In genomic region chr14:47489310-47490097, GRCm38 (mm10) we compare ENCODE assay signal across 9 mouse cellular contexts. TPM values are rescaled to one million over a fixed set of nuclear protein-coding genes. Genes with fewer than 3 reads are reported as not detected.
DNase-seq lines count a peak whose midpoint lies in the region; ATAC-seq and TF ChIP-seq lines count a peak whose summit lies in the region.
"Had no signal": no experiment of that assay in that cellular context is flagged by ENCODE, and none has a peak within 500 bp of the region (broad histone marks: within the 10 kb centered on the region; RNA-seq: fewer than 3 reads in every experiment).

No protein-coding gene starts in this region.

- TF ChIP-seq CTCF in lung, embryonic 14.5 days (IDR thresholded peaks at IDR 0.05; ENCODE audit: low read depth), result no peak

- no peak for DNase-seq in forebrain, embryonic 10.5 days (ENCODE audit: extremely low spot score, low spot score)
- DNase-seq in lung, embryonic 14.5 days, result peak; percentile 7
- DNase-seq in lung, postnatal 10 days, result no peak
- peak; percentile 11 to 22 for DNase-seq in kidney, postnatal 4 days
- no peak for DNase-seq in heart, adult 18-20 months
- DNase-seq in heart, postnatal 25 days (ENCODE audit: low spot score), result no peak
- DNase-seq: cerebellum, postnatal 36 days had no signal

- WGBS in forebrain, embryonic 13.5 days, result 5% methylated on average over 10 of the region's 10 CpGs
- WGBS in forebrain, embryonic 10.5 days, result 46% methylated on average over 10 of the region's 10 CpGs
- 11% methylated on average over 10 of the region's 10 CpGs for WGBS in lung, embryonic 14.5 days
- WGBS in stomach, embryonic 16.5 days, result 23% methylated on average over 10 of the region's 10 CpGs

- no peaks in the 10 kb centered on the region for H3K36me3 ChIP-seq in forebrain, embryonic 13.5 days (ENCODE audit: poor library complexity, severe bottlenecking)
- peaks cover 13% of the 10 kb centered on the region for H3K36me3 ChIP-seq in forebrain, embryonic 10.5 days (replicated peaks)
- no peaks in the 10 kb centered on the region for H3K36me3 ChIP-seq in lung, embryonic 14.5 days (ENCODE audit: insufficient read depth)
- no peaks in the 10 kb centered on the region for H3K36me3 ChIP-seq in stomach, embryonic 16.5 days (ENCODE audit: control insufficient read depth, insufficient read depth, low read length)

- no peaks in the 10 kb centered on the region for H3K9me3 ChIP-seq in forebrain, embryonic 13.5 days (replicated peaks)
- H3K9me3 ChIP-seq in forebrain, embryonic 10.5 days, result no peaks in the 10 kb centered on the region
- H3K9me3 ChIP-seq in lung, embryonic 14.5 days (ENCODE audit: low read depth, low read length), result no peaks in the 10 kb centered on the region
- no peaks in the 10 kb centered on the region for H3K9me3 ChIP-seq in stomach, embryonic 16.5 days (replicated peaks; ENCODE audit: control insufficient read depth, low read length)

- H3K27me3 ChIP-seq in forebrain, embryonic 13.5 days, result no peaks in the 10 kb centered on the region
- H3K27me3 ChIP-seq in forebrain, embryonic 10.5 days (ENCODE audit: poor library complexity, severe bottlenecking), result no peaks in the 10 kb centered on the region
- H3K27me3 ChIP-seq in lung, embryonic 14.5 days (ENCODE audit: insufficient read depth, low read length), result no peaks in the 10 kb centered on the region
- H3K27me3 ChIP-seq in stomach, embryonic 16.5 days (ENCODE audit: control insufficient read depth, insufficient read depth, low read length), result no peaks in the 10 kb centered on the region

- H3K4me2 ChIP-seq in forebrain, embryonic 13.5 days, result peak overlapping the region; percentile 35
- no peak overlapping the region for H3K4me2 ChIP-seq in lung, embryonic 14.5 days
- H3K4me2 ChIP-seq in stomach, embryonic 16.5 days (ENCODE audit: low read depth, low read length), result peak overlapping the region; percentile 34

- intact Hi-C loops in heart, postnatal 25 days (cut with DNase I), result no loop called here

- H3K9ac ChIP-seq in forebrain, embryonic 13.5 days, result no peak overlapping the region
- no peak overlapping the region for H3K9ac ChIP-seq in lung, embryonic 14.5 days
- no peak overlapping the region; the same call in 1 of the 2 replicates for H3K9ac ChIP-seq in stomach, embryonic 16.5 days (ENCODE audit: low read length)

- ATAC-seq in forebrain, embryonic 13.5 days, result 0 out of 2 replicates have a peak, but pooled peaks have one; percentile 45
- ATAC-seq in lung, embryonic 14.5 days (ENCODE audit: insufficient read depth), result no peak
- peak; percentile 25; the same call in 1 of the 2 replicates for ATAC-seq in stomach, embryonic 16.5 days (ENCODE audit: insufficient read depth, low FRiP score)

- H3K4me1 ChIP-seq in forebrain, embryonic 13.5 days, result peaks cover 16% of the 10 kb centered on the region
- H3K4me1 ChIP-seq in forebrain, embryonic 10.5 days, result peaks cover 29% of the 10 kb centered on the region
- no peaks in the 10 kb centered on the region; the same call in 1 of the 2 replicates for H3K4me1 ChIP-seq in lung, embryonic 14.5 days (ENCODE audit: insufficient read depth)
- H3K4me1 ChIP-seq in stomach, embryonic 16.5 days (ENCODE audit: control insufficient read depth, insufficient read depth, low read length), result peaks cover 7% of the 10 kb centered on the region

- H3K27ac ChIP-seq in forebrain, embryonic 13.5 days, result no peak overlapping the region
- H3K27ac ChIP-seq in forebrain, embryonic 10.5 days, result no peak overlapping the region
- H3K27ac ChIP-seq in lung, embryonic 14.5 days (ENCODE audit: low read depth), result peak overlapping the region; percentile 20; the same call in 1 of the 2 replicates
- H3K27ac ChIP-seq in stomach, embryonic 16.5 days (ENCODE audit: low read length), result peak overlapping the region; percentile 78

- H3K4me3 ChIP-seq in forebrain, embryonic 13.5 days, result no peak overlapping the region
- H3K4me3 ChIP-seq in forebrain, embryonic 10.5 days, result no peak overlapping the region
- no peak overlapping the region for H3K4me3 ChIP-seq in lung, embryonic 14.5 days (ENCODE audit: low read depth, low read length)
- no peak overlapping the region for H3K4me3 ChIP-seq in stomach, embryonic 16.5 days (replicated peaks; ENCODE audit: low read length)

RNA-seq across cellular contexts. Expression of gene Fbxo34, which starts 39.3 kb away (rescaled TPM):
- polyA plus RNA-seq in forebrain, embryonic 13.5 days (2015; fragmentation: Nextera tagmentation; extraction: Ambion mirVana), result 20.4 and 23.5 TPM in 2 replicates
- 26.5 and 28.4 TPM in 2 replicates for polyA plus RNA-seq in forebrain, embryonic 10.5 days (2016; fragmentation: Nextera tagmentation; extraction: Ambion mirVana)
- 19.5 and 23.5 TPM in 2 replicates for polyA plus RNA-seq in lung, embryonic 14.5 days (2014; fragmentation: Nextera tagmentation; extraction: Ambion mirVana)
- polyA plus RNA-seq in stomach, embryonic 16.5 days (2015; fragmentation: Nextera tagmentation; extraction: Ambion mirVana), result 20.4 and 23.1 TPM in 2 replicates
- 10 to 100 TPM; 11.9 to 12.7 TPM for total RNA-seq in heart, adult 18-20 months (2021)
- 10 to 100 TPM; 12.2 to 13.6 TPM for total RNA-seq in heart, postnatal 25 days (2021)

Comparison
In these comparisons a context has a peak if more than half of its experiments do, and no peak if none do; other contexts are left out.
1. DNase-seq: peak in lung, embryonic 14.5 days (single experiment) and kidney, postnatal 4 days (2 of 2); none in forebrain, embryonic 10.5 days (single experiment), lung, postnatal 10 days (single experiment), heart, adult 18-20 months (0 of 2) and heart, postnatal 25 days (single experiment).
2. H3K27ac ChIP-seq: peak in lung, embryonic 14.5 days (single experiment) and stomach, embryonic 16.5 days (single experiment); none in forebrain, embryonic 13.5 days (single experiment) and forebrain, embryonic 10.5 days (single experiment).